Mouse (Mus musculus) layer of hippocampus, adult 11-12 months (tissue): Measurements from ENCODE around the gene Ttc41.

Experiments used
- DNase-seq: peaks from one replicate; pipeline ENCODE4 v3.0.0; 2022; ENCODE audit warnings: low spot score

Gene Ttc41

GRCm38 (mm10) chr10:86825871-86826522 is 120.4 kb downstream of the Ttc41 start:
- DNase-seq: no peak
